Mouse (Mus musculus): Measurements from ENCODE around the gene Asgr1.
"Not testable (repeated sequence)": the region's sequence is repeated elsewhere in the genome, so short reads cannot be mapped to it uniquely, and the experiment has no call there.

The Asgr1 gene

GRCm38 (mm10) chr11:70053898-70054570 lies at the start of gene Asgr1:
TSS of gene Asgr1 (plus strand) at chr11:70054085.
- no peak for DNase-seq

- peak; percentile 71 for DNase-seq
Measured at GRCm38 (mm10) chr11:70005521-70005920, 48.4 kb upstream of the Asgr1 start.

GRCm38 (mm10) chr11:70010033-70010432 lies 43.9 kb upstream of the Asgr1 start:
- DNase-seq: no peak

GRCm38 (mm10) chr11:70010548-70010947 lies 43.3 kb upstream of the Asgr1 start:
- DNase-seq: no peak

- no peak for DNase-seq
Measured at GRCm38 (mm10) chr11:70010961-70011360, 42.9 kb upstream of the Asgr1 start.

- DNase-seq: no peak
Measured at GRCm38 (mm10) chr11:70012931-70013330, 41.0 kb upstream of the Asgr1 start.

GRCm38 (mm10) chr11:70013408-70013807 lies 40.5 kb upstream of the Asgr1 start:
- no peak for DNase-seq

GRCm38 (mm10) chr11:70014051-70014450 lies 39.8 kb upstream of the Asgr1 start:
- no peak for DNase-seq

GRCm38 (mm10) chr11:70014880-70015558 lies 38.9 kb upstream of the Asgr1 start, which contains the start of gene Acadvl:
TSS of gene Acadvl (minus strand) at chr11:70015411.
- DNase-seq: peak; percentile 92

GRCm38 (mm10) chr11:70015677-70016076 lies 38.2 kb upstream of the Asgr1 start:
- no peak for DNase-seq

GRCm38 (mm10) chr11:70016177-70016576 lies 37.7 kb upstream of the Asgr1 start:
- DNase-seq: not testable (repeated sequence)

GRCm38 (mm10) chr11:70016669-70017068 lies 37.2 kb upstream of the Asgr1 start, which contains the start of gene Dlg4:
TSS of gene Dlg4 (plus strand) at chr11:70016942.
- no peak for DNase-seq

GRCm38 (mm10) chr11:70017199-70017767 lies 36.6 kb upstream of the Asgr1 start:
- no peak for DNase-seq

- DNase-seq: peak; percentile 72
Measured at GRCm38 (mm10) chr11:70018131-70018990, 35.5 kb upstream of the Asgr1 start.

GRCm38 (mm10) chr11:70019495-70020021 lies 34.3 kb upstream of the Asgr1 start:
- DNase-seq: no peak

GRCm38 (mm10) chr11:70020022-70020631 lies 33.8 kb upstream of the Asgr1 start:
- peak; percentile 81 for DNase-seq

- peak; percentile 82 for DNase-seq
Measured at GRCm38 (mm10) chr11:70020731-70021263, 33.1 kb upstream of the Asgr1 start.

- DNase-seq: peak; percentile 98
Measured at GRCm38 (mm10) chr11:70021264-70022132, 32.4 kb upstream of the Asgr1 start.

- DNase-seq: peak; percentile 73
Measured at GRCm38 (mm10) chr11:70023481-70024150, 30.3 kb upstream of the Asgr1 start.

- DNase-seq: no peak
Measured at GRCm38 (mm10) chr11:70024151-70024514, 29.8 kb upstream of the Asgr1 start.

Measured in thymus, postnatal 4 days (tissue).